Mouse (Mus musculus): Measurements from ENCODE around the gene Sec24b.

- TF ChIP-seq GATA1 (IDR thresholded peaks at IDR 0.05; ENCODE audit: borderline replicate concordance, low read length) (no peak), CTCF (IDR thresholded peaks at IDR 0.05; ENCODE audit: low read depth, low read length) (peak; percentile 11; the same call in 1 of the 2 replicates), GATA2 (IDR thresholded peaks at IDR 0.05; ENCODE audit: borderline replicate concordance, low read depth, low read length) (no peak)
Observed at GRCm38 (mm10) chr3:130095160-130095781, 33.9 kb upstream of the Sec24b start.

Data from G1E (cell line).